Mouse (Mus musculus): ENCODE measurements around the gene Knstrn.
A peak's percentile ranks its signal among the peaks of the same experiment; 100 is the strongest.

Gene Knstrn

DNA sequence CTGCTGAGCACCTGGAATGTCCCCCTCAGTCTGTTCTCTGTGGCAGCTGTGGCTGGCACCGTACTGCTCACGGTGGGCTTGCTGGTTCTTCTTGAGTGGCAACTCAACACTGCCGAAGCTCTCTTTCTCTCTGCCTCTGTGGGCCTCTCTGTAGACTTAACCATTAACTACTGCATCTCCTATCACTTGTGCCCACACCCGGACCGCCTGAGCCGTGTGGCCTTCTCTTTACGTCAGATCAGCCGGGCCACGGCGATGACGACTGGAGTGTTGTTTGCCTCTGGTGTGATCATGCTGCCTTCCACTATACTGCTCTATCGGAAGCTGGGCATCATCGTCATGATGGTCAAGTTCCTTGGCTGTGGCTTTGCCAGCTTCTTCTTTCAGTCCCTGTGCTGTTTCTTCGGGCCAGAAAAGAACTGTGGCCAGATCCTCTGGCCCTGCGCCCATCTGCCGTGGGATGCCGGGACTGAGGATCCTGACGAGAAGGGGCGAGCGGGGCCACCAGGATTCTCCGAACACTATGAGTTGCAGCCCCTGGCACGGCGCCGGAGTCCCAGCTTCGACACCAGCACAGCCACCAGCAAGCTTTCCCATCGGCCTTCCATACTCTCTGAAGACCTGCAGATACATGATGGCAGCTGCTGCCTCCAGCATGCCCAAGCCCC lies 22.1 kb upstream of the Knstrn start:
- no peak for DNase-seq

- no peak for DNase-seq
Observed at GRCm38 (mm10) chr2:118792259-118792613, 21.6 kb upstream of the Knstrn start.

GRCm38 (mm10) chr2:118793636-118794035 lies 20.2 kb upstream of the Knstrn start:
- no peak for DNase-seq

GRCm38 (mm10) chr2:118802542-118803118 lies 11.2 kb upstream of the Knstrn start:
- DNase-seq = no peak

- DNase-seq = no peak
Observed at GRCm38 (mm10) chr2:118804474-118804873, 9.3 kb upstream of the Knstrn start.

GRCm38 (mm10) chr2:118805137-118805536 lies 8.7 kb upstream of the Knstrn start:
- DNase-seq = no peak

DNA sequence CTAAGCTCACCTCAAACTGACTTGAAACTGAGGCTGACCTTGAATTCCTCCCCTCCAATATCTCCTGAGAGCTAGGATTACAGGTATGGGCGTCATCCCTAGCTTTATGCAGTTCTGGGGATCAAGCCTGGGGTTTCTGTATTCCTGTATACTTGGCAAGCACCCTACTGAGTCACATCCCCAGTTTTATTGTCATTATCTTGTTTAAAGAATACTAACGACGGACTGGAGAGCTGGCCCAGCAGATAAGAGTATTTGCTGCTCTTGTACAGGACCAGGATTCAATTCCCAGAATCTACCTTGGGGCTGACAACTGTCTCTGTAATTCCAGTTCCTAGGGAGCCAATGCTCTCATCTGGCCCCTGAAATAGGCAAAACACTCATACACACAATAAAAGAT lies 8.0 kb upstream of the Knstrn start:
- DNase-seq = no peak

DNA sequence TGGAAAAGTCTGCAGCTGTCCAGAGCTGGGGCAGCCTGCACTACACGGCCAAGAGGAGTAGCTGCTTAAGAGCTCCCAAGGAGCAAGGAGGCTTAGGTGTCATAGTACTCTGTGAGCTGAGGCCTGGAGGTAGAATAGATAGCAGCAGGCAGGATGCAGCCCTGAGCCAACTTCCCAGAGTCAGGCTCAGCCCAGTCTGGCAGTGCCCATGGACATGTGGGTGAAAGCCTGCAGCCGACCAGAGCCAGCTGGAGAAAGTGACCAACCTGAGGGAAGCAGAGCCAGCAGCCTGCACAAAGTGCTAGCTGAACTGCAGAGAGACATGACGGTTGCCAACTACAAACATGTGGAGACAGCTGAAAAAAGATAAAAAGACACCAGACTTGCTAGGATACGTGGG lies 6.9 kb upstream of the Knstrn start:
- DNase-seq = no peak

DNA sequence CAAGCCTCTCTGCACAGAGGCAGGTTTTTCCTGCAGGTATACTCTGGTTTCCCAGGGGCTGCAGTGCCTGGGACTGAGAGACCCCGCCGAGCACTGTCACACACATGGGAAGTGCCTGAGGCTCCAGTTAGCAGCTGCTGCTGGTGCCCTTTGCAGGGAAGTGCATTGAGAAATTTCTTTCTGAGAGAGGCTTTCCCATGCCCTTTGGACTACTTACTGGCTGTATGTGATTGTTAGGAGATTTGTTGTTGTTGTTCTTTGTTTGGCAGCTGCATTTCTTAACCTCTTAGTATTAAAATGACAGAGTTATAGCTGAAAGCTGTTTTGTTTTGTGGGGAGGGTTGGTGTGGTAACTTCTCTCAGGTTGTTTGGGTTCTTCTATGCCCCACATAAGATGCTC lies 2.9 kb upstream of the Knstrn start:
- no peak for DNase-seq

DNA sequence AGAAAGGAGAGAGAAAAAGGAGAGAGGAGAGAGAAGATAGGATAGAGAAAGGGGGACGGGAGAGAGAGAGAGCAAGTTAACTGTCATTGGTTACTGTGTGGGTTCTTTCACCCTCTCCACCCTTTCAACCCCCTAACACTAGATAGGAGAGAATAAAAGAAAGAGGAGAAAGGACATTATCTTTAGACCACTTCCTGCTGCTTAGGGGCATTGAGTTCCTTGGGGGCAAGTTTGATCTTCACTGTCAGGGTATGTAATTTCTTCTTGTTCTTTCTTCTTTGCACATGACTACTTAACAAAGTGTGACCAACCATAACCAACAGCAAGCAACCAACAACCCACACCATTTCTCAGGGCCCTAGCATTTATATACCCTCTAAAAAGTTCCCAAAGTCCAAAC lies 1.1 kb upstream of the Knstrn start:
- no peak for DNase-seq

DNA sequence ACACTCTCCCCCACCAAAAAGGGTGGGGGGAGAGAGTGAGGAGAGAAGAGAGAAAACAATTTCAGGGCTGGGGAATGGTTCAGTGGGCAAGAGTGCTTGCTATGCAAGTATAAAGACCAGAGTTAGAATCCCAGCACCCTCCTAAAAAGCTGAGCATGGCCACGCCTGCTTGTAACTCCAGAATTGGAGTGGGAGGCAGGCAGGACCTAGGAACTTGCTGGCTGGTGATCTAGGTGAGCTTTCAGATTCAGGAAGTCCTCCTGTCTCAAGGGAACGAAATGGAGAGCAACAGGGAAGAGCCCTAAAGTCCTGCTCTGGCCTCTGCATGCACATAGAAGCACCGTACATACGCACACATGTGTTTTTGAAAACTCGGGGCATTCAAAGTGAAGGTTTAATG lies 9.0 kb downstream of the Knstrn start:
- no peak for DNase-seq

DNA sequence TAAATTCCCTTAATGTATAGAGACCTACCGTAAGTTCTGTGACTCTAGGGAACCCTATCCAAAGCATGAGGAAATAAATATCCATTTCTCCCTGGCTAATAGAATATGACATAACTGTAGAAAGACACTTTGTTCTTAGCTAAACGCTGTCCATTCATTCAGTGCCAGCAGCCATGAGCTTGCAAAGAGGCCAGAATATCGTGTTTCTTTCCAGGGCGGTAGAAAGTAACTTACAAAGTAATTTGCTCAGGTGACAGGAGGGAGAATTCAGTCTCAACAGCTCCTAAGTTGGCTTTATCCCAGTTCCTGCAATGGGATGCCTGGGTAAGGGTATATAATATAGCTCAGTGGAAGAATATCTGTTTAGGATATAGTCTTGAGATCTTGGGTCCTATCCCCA lies 10.6 kb downstream of the Knstrn start:
- DNase-seq = no peak

- no peak for DNase-seq
Observed at GRCm38 (mm10) chr2:118829096-118829495, 15.3 kb downstream of the Knstrn start.

GRCm38 (mm10) chr2:118834061-118834460 lies 20.3 kb downstream of the Knstrn start:
- no peak for DNase-seq

DNA sequence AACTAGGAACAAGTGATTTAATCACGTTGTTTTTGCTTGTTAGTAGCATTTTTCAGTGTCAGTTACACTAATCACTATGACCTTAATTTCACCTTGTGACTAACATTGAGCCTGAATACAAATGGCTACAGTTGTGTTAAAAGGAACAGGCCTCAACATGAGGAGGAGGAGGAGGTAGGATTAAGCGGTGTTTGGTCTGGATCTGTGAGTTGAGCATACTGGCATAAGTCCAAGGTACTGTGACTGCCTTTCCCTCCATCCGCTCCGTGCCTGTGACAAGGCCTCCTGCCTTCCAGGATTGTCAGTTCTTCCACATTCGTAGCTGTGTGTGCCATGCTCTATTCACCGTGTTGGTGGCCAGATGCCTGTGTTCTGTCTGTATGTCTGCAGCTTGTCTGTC lies 21.3 kb downstream of the Knstrn start:
- no peak for DNase-seq

GRCm38 (mm10) chr2:118838330-118838729 lies 24.5 kb downstream of the Knstrn start:
- no peak for DNase-seq

- DNase-seq = no peak
Observed at GRCm38 (mm10) chr2:118841186-118841585, 27.4 kb downstream of the Knstrn start.

DNA sequence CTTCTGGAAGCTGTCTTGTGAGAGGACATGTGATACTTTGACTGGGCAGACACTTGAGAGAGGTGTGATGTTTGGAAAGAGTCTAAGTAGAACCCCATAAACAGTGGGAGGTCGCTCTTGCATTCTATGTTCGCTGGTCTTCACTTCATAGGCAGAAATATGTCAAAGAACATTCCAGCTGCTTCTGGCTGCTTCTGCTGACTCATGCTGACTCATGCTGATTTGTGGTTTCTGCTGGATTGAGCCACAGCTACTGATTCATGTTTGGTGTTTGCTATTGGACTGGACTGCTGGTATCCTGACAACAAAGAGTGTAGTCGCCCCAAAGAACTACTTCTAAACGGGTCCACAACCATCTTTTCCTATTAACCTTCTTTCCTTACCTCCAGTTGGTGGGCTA lies 28.0 kb downstream of the Knstrn start:
- no peak for DNase-seq

DNA sequence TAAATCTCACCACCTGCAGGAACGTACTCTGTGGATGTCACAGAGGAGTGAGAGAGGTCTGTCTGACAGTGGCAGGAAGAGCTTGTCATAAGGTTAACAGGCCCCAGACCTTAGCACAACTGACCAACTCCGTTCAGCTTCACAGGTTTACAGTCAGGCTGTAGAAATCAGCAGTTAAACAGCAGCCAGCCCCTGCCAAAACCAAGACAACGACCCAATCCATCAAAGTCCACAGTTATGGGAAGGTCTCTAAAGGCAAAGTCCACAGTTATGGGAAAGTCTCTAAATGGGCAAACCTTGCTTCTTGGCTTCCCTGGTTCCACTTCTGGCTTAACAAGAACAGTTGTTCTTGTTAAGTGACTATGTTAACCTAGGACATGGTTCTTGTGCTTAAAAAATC lies 30.6 kb downstream of the Knstrn start:
- no peak for DNase-seq

- DNase-seq = peak; percentile 34 to 56
Observed at GRCm38 (mm10) chr2:118846246-118846645, 32.4 kb downstream of the Knstrn start.

GRCm38 (mm10) chr2:118851756-118852155 lies 38.0 kb downstream of the Knstrn start:
- DNase-seq = no peak

DNA sequence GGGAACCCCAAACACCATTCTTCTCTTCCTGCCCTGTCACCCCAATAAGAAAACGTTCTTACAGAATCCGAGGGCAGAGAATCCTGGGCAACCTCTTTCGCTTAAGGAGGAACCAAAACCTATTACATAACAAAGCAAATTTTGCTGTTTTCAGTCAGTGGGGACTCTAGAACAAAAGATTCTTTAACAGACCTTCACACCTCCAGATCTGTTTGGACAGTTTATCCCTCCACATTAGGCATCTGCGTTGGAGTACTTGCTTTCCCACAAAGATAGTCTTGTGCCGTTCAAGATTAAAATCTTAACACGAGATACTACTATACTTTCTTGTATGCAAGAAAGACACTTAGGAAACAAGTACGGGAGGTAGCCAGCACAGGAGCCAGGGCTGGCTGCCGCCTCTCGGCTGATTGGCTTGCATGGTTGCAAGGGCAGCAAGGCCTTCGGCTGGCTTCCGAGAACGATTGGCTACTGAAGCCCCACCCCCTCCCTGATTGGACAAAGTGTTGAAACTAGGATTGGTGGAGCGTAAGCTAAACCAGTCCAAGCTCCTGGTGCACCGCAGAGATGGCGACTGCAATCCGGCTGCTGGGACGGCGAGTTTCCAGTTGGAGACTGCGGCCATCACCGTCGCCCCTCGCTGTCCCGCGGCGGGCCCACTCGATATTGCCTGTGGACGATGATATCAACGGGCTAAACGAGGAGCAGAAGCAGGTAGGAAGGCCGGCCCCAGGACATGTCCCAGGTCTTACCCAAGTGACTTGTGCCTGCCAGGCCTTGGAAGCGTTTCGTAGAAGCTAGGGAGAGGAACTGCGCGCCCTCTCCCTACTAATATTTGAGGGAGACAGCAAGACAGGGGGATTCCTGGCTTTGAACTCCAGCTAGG lies 47.9 kb downstream of the Knstrn start, which contains the start of gene Ivd:
TSS of gene Ivd (plus strand) at position 501 of the 886 bp plus-strand sequence.
- DNase-seq = peak; percentile 90 to 95

DNA sequence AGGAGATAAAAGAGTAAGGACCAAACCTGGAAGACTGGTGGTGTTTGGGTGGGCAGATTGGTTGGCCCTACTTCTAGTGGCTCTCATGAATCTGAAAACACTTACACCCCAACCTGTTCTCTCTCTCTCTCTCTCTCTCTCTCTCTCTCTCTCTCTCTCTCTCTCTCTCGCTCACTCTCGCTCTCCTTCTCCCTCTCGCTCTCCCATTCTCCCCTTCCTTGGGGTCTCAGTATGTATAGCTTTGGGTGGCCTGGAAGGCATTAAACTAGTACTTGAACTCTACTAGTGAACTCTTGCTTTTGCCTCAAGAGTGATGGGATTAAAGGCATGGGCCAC lies 48.5 kb downstream of the Knstrn start:
- no peak for DNase-seq

- no peak for DNase-seq
Observed at GRCm38 (mm10) chr2:118870601-118871000, 56.8 kb downstream of the Knstrn start.
